9 mouse cellular contexts compared by ENCODE assay signal in the genomic region with DNA sequence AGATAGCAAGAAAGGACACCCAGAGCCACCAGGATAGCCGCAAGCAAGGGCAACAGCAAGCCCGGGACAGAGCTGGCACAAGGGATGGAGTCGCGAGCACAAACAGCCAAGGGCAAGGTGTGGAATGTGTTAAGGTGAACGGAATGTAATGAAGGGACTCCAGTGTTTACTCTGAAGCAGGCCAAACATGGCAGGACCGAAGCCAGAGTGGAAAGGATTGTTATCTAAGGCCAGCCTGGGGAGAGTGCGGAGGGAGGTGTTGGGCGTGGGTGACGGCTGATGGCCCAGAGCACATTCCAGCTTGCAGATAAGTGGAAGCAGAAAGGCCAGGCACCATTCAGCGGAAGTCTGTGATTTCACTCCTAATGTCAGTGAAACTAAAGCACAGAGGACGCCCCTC.
A peak's percentile ranks its signal among the peaks of the same experiment; 100 is the strongest.
DNase-seq lines count a peak whose midpoint lies in the region; ATAC-seq lines count a peak whose summit lies in the region.
"Had no signal": no experiment of that assay in that cellular context is flagged by ENCODE, and none has a peak within 500 bp of the region (broad histone marks: within the 10 kb centered on the region; RNA-seq: fewer than 3 reads in every experiment).

No protein-coding gene starts in this region.

- DNase-seq in embryonic facial prominence, embryonic 10.5 days (ENCODE audit: low spot score): peak; percentile 69
- DNase-seq in limb, embryonic 10.5 days (ENCODE audit: low spot score): peak; percentile 48
- DNase-seq in ovary, postnatal 14 days (ENCODE audit: low spot score): peak; percentile 33
- DNase-seq in frontal cortex, postnatal 25 days (ENCODE audit: low spot score in 2 of 2): no peak
- DNase-seq in thymus, postnatal 25 days: no peak
- no peak for DNase-seq in gastrocnemius, adult 18-20 months (ENCODE audit: low spot score)

- H3K27ac ChIP-seq in embryonic facial prominence, embryonic 10.5 days (replicated peaks): peak overlapping the region; percentile 76
- H3K27ac ChIP-seq in heart, embryonic 14.5 days (replicated peaks in 1 of 2; ENCODE audit: control insufficient read depth in 1 of 2, insufficient read depth in 1 of 2, low read depth in 2 of 2, low read length in 2 of 2): peak overlapping the region; percentile 94 to 96
- H3K27ac ChIP-seq in limb, embryonic 10.5 days: peak overlapping the region; percentile 58
- H3K27ac ChIP-seq: midbrain, embryonic 12.5 days had no signal

- ATAC-seq in heart, embryonic 14.5 days (ENCODE audit: insufficient number of reproducible peaks, insufficient read depth, low FRiP score, low read depth): peak; percentile 85
- ATAC-seq in monocyte, adult 5-6 weeks (replicated peaks; ENCODE audit: insufficient number of reproducible peaks, low FRiP score, low TSS enrichment, poor library complexity, severe bottlenecking): no peak

- no peaks in the 10 kb centered on the region for H3K27me3 ChIP-seq in embryonic facial prominence, embryonic 10.5 days (replicated peaks; ENCODE audit: low read depth, poor library complexity, severe bottlenecking)
- H3K27me3 ChIP-seq in heart, embryonic 14.5 days (ENCODE audit: control insufficient read depth, insufficient read depth, low read length): no peaks in the 10 kb centered on the region
- H3K27me3 ChIP-seq in limb, embryonic 10.5 days (ENCODE audit: low read depth, poor library complexity, severe bottlenecking): no peaks in the 10 kb centered on the region
- H3K27me3 ChIP-seq: midbrain, embryonic 12.5 days had no signal

- peaks cover 25% of the 10 kb centered on the region for H3K4me1 ChIP-seq in embryonic facial prominence, embryonic 10.5 days
- peaks cover 31 to 50% of the 10 kb centered on the region in 2 experiments for H3K4me1 ChIP-seq in heart, embryonic 14.5 days (ENCODE audit: control insufficient read depth in 2 of 2, insufficient read depth in 2 of 2, low read length in 2 of 2)
- H3K4me1 ChIP-seq in limb, embryonic 10.5 days: peaks cover 24% of the 10 kb centered on the region

- no peaks in the 10 kb centered on the region for H3K9me3 ChIP-seq in embryonic facial prominence, embryonic 10.5 days
- no peaks in the 10 kb centered on the region for H3K9me3 ChIP-seq in heart, embryonic 14.5 days (ENCODE audit: control insufficient read depth, low read length)
- H3K9me3 ChIP-seq in limb, embryonic 10.5 days (replicated peaks): no peaks in the 10 kb centered on the region
- H3K9me3 ChIP-seq: midbrain, embryonic 12.5 days had no signal

- H3K36me3 ChIP-seq in embryonic facial prominence, embryonic 10.5 days (replicated peaks): no peaks in the 10 kb centered on the region
- no peaks in the 10 kb centered on the region for H3K36me3 ChIP-seq in heart, embryonic 14.5 days (ENCODE audit: control insufficient read depth, insufficient read depth, low read length)
- H3K36me3 ChIP-seq in limb, embryonic 10.5 days: no peaks in the 10 kb centered on the region
- H3K36me3 ChIP-seq: midbrain, embryonic 12.5 days had no signal

- no peak overlapping the region; the same call in 1 of the 2 replicates for H3K9ac ChIP-seq in heart, embryonic 14.5 days (ENCODE audit: low read length)
- H3K9ac ChIP-seq: midbrain, embryonic 12.5 days had no signal

- 30% methylated on average over 11 of the region's 11 CpGs for WGBS in embryonic facial prominence, embryonic 10.5 days
- WGBS in heart, embryonic 14.5 days: under 1% methylated on average over 11 of the region's 11 CpGs
- WGBS in limb, embryonic 10.5 days: 21% methylated on average over 11 of the region's 11 CpGs

- 0 out of 2 replicates have a peak overlapping the region, but pooled peaks have one; percentile 18 for H3K4me3 ChIP-seq in embryonic facial prominence, embryonic 10.5 days
- no peak overlapping the region for H3K4me3 ChIP-seq in heart, embryonic 14.5 days (ENCODE audit: control insufficient read depth in 1 of 2, insufficient read depth in 1 of 2, low read depth in 1 of 2, low read length in 2 of 2)
- H3K4me3 ChIP-seq in limb, embryonic 10.5 days: no peak overlapping the region
- H3K4me3 ChIP-seq: midbrain, embryonic 12.5 days had no signal

- H3K4me2 ChIP-seq in heart, embryonic 14.5 days (ENCODE audit: low read length): peak overlapping the region; percentile 22
- H3K4me2 ChIP-seq: midbrain, embryonic 12.5 days had no signal

Comparison
In these comparisons a context has a peak if more than half of its experiments do, and no peak if none do; other contexts are left out.
1. DNase-seq: peak in embryonic facial prominence, embryonic 10.5 days (single experiment), limb, embryonic 10.5 days (single experiment) and ovary, postnatal 14 days (single experiment); none in frontal cortex, postnatal 25 days (0 of 2), thymus, postnatal 25 days (single experiment) and gastrocnemius, adult 18-20 months (single experiment).
2. Peak in every context shown above with its lines, with median percentiles within 50 percentile points of each other: H3K27ac ChIP-seq.